Mouse (Mus musculus): ENCODE data around the gene Kpna7. TPM values are rescaled to one million over a fixed set of nuclear protein-coding genes. Genes with fewer than 3 reads are reported as not detected.
"Not testable (repeated sequence)": the region's sequence is repeated elsewhere in the genome, so short reads cannot be mapped to it uniquely, and the experiment has no call there.

Gene Kpna7
- polyA plus RNA-seq, 1 experiment = not detected

- TF ChIP-seq CTCF (IDR thresholded peaks at IDR 0.05; ENCODE audit: borderline replicate concordance, insufficient read depth, low read length) (no peak), POLR2A (IDR thresholded peaks at IDR 0.05; ENCODE audit: low read depth, low read length) (no peak)
- no peaks in the 10 kb centered on the region for H3K4me1 ChIP-seq (ENCODE audit: control insufficient read depth, insufficient read depth, low read length)
- H3K27ac ChIP-seq (ENCODE audit: insufficient read depth, low read length) = no peak overlapping the region
- no peak overlapping the region for H3K4me3 ChIP-seq (ENCODE audit: insufficient read depth, low read length)
Measured at GRCm38 (mm10) chr5:145081866-145082613, 1.8 kb downstream of the Kpna7 start.

DNA sequence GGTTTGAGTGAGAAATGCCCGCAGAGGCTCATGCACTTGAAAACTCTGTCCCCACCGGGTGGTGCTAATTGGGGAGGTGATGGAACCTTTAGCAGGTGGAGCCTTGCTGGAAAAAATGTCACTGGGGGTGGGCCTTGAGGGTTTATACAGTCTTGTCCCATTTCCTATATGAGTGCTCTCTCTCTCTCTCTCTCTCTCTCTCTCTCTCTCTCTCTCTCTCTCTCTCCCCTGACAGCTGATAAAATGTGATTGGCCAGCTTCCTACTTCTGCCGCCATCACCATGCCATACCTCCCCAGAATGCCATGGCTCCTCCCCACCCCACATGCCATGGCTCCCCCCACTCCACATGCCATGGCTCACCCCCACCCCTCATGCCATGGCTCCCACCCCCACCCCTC, 8.7 kb downstream of the Kpna7 start:
- no peak overlapping the region for H3K4me3 ChIP-seq (ENCODE audit: insufficient read depth, low read length)
- H3K4me1 ChIP-seq (ENCODE audit: control insufficient read depth, insufficient read depth, low read length) = no peaks in the 10 kb centered on the region
- TF ChIP-seq CTCF (IDR thresholded peaks at IDR 0.05; ENCODE audit: borderline replicate concordance, insufficient read depth, low read length) (no peak), POLR2A (IDR thresholded peaks at IDR 0.05; ENCODE audit: low read depth, low read length) (no peak)
- H3K27ac ChIP-seq (ENCODE audit: insufficient read depth, low read length) = no peak overlapping the region

- no peaks in the 10 kb centered on the region for H3K4me1 ChIP-seq (ENCODE audit: control insufficient read depth, insufficient read depth, low read length)
- TF ChIP-seq POLR2A (IDR thresholded peaks at IDR 0.05; ENCODE audit: low read depth, low read length) (no peak), CTCF (IDR thresholded peaks at IDR 0.05; ENCODE audit: borderline replicate concordance, insufficient read depth, low read length) (no peak)
- no peak overlapping the region for H3K4me3 ChIP-seq (ENCODE audit: insufficient read depth, low read length)
Measured at GRCm38 (mm10) chr5:145071342-145071741, 12.5 kb downstream of the Kpna7 start.

DNA sequence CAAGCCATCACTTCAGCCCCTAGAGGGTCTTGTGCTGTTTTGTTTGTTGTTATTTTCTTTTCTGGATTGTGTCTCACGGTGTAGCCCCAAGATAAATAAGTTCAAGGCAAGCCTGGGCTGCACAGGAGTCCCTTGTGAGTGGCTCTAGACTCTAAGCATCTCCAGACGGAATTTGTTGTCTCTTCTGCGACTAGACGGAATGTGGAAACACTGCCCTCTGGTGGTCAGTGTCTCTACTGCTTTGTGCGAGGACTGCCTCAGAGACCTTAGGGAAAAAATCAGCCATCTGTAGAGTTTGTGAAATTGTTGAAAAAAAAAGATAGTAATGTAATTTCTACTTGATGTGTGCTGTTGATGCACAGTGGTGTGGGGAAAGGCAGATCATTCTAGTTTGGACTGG, 14.1 kb downstream of the Kpna7 start:
- H3K4me3 ChIP-seq (ENCODE audit: insufficient read depth, low read length) = no peak overlapping the region
- H3K27ac ChIP-seq (ENCODE audit: insufficient read depth, low read length) = no peak overlapping the region
- TF ChIP-seq POLR2A (IDR thresholded peaks at IDR 0.05; ENCODE audit: low read depth, low read length) (no peak), CTCF (IDR thresholded peaks at IDR 0.05; ENCODE audit: borderline replicate concordance, insufficient read depth, low read length) (peak; percentile 73; the same call in 1 of the 2 replicates)
- no peaks in the 10 kb centered on the region for H3K4me1 ChIP-seq (ENCODE audit: control insufficient read depth, insufficient read depth, low read length)

More at GRCm38 (mm10) chr5:145071342-145071741, 12.5 kb downstream of the Kpna7 start:
- H3K27ac ChIP-seq (ENCODE audit: insufficient read depth, low read length) = no peak overlapping the region

- H3K27ac ChIP-seq (ENCODE audit: insufficient read depth, low read length) = no peak overlapping the region
- H3K4me3 ChIP-seq (ENCODE audit: insufficient read depth, low read length) = no peak overlapping the region
- no peaks in the 10 kb centered on the region for H3K4me1 ChIP-seq (ENCODE audit: control insufficient read depth, insufficient read depth, low read length)
- TF ChIP-seq POLR2A (IDR thresholded peaks at IDR 0.05; ENCODE audit: low read depth, low read length) (no peak), CTCF (IDR thresholded peaks at IDR 0.05; ENCODE audit: borderline replicate concordance, insufficient read depth, low read length) (no peak)
Measured at GRCm38 (mm10) chr5:145068863-145069262, 15.0 kb downstream of the Kpna7 start.

DNA sequence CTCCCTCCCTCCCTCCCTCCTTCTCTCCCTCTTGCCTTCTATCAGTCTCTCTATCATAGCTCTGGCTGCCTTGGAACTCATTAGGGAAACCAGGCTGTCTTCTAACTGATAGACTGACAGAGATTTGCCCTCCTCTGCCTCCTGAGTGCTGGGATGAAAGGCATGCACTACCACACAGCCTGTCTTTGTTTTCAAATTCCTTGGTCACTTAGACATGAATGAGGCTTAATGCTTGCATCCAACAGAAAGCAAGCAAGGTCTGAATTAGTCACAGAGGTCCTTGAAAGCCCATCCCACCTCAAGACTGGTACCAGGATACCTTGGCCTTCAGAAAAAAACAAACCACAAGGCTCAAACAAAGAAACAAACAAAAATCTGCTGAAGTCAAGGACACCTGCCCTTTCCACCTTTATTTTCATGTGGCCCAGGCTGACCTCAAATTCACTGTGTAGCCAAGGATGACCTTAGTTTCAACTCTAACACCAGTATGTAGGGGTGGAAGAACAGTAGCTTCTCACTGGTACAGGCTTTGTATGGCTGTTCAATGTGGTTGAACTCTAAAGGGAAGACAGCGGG, 19.0 kb downstream of the Kpna7 start:
- Histone ChIP-seq H3K27ac (ENCODE audit: insufficient read depth, low read length) (no peak overlapping the region), H3K4me3 (ENCODE audit: insufficient read depth, low read length) (no peak overlapping the region), H3K4me1 (ENCODE audit: control insufficient read depth, insufficient read depth, low read length) (no peaks in the 10 kb centered on the region)
- TF ChIP-seq CTCF (IDR thresholded peaks at IDR 0.05; ENCODE audit: borderline replicate concordance, insufficient read depth, low read length) (no peak), POLR2A (IDR thresholded peaks at IDR 0.05; ENCODE audit: low read depth, low read length) (no peak)

DNA sequence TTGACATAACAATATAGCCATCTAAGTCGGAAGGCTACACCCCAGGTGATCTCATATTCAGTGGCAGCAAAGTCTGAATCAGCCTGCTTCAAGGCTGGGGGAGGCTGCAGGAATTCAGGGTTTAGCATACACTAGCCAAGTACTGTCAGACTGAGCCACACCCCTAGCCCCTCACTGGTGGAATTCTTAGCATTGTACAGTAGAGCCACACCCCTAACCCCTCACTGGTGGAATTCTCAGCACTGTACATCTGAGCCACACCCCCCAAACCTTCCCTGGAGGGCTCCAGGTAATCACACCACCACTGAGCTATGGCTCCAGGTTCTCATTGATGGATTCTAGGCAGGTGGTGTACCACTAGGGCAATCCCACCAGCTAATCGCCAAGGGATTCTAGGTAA, 24.3 kb downstream of the Kpna7 start:
- Histone ChIP-seq H3K4me1 (ENCODE audit: control insufficient read depth, insufficient read depth, low read length) (no peaks in the 10 kb centered on the region), H3K4me3 (ENCODE audit: insufficient read depth, low read length) (no peak overlapping the region), H3K27ac (ENCODE audit: insufficient read depth, low read length) (no peak overlapping the region)
- TF ChIP-seq POLR2A (IDR thresholded peaks at IDR 0.05; ENCODE audit: low read depth, low read length) (no peak), CTCF (IDR thresholded peaks at IDR 0.05; ENCODE audit: borderline replicate concordance, insufficient read depth, low read length) (no peak)

- H3K27ac ChIP-seq (ENCODE audit: insufficient read depth, low read length) = no peak overlapping the region
- no peak for TF ChIP-seq CTCF (IDR thresholded peaks at IDR 0.05; ENCODE audit: borderline replicate concordance, insufficient read depth, low read length)
- no peak for TF ChIP-seq POLR2A (IDR thresholded peaks at IDR 0.05; ENCODE audit: low read depth, low read length)
- H3K4me1 ChIP-seq (ENCODE audit: control insufficient read depth, insufficient read depth, low read length) = no peaks in the 10 kb centered on the region
- H3K4me3 ChIP-seq (ENCODE audit: insufficient read depth, low read length) = no peak overlapping the region
Measured at GRCm38 (mm10) chr5:145058722-145059121, 25.1 kb downstream of the Kpna7 start.

GRCm38 (mm10) chr5:145057907-145058306, 25.9 kb downstream of the Kpna7 start:
- H3K4me3 ChIP-seq (ENCODE audit: insufficient read depth, low read length) = no peak overlapping the region
- no peaks in the 10 kb centered on the region for H3K4me1 ChIP-seq (ENCODE audit: control insufficient read depth, insufficient read depth, low read length)
- no peak overlapping the region for H3K27ac ChIP-seq (ENCODE audit: insufficient read depth, low read length)
- TF ChIP-seq CTCF (IDR thresholded peaks at IDR 0.05; ENCODE audit: borderline replicate concordance, insufficient read depth, low read length) (no peak), POLR2A (IDR thresholded peaks at IDR 0.05; ENCODE audit: low read depth, low read length) (no peak)

DNA sequence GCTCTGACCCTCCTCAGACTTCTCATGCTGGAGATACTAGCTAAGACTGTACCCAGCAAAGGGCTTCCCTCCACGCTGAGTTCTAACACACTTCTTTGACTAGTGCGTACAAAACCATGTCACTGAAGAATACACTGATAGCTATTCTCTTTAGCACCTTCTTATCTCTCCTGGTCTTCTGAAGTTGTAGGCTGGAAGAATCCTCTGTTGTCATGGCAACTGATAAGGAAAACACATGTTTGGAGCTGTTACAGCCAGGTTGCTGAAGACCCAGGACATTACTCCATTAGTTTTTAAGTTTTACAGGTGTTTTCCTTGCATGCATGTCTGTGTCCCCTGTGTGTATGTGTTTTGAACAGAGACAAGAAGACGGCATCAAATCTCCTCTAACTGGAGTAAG, 29.6 kb downstream of the Kpna7 start:
- not testable (repeated sequence) for H3K27ac ChIP-seq (ENCODE audit: insufficient read depth, low read length); H3K4me1 ChIP-seq (ENCODE audit: control insufficient read depth, insufficient read depth, low read length); H3K4me3 ChIP-seq (ENCODE audit: insufficient read depth, low read length)

DNA sequence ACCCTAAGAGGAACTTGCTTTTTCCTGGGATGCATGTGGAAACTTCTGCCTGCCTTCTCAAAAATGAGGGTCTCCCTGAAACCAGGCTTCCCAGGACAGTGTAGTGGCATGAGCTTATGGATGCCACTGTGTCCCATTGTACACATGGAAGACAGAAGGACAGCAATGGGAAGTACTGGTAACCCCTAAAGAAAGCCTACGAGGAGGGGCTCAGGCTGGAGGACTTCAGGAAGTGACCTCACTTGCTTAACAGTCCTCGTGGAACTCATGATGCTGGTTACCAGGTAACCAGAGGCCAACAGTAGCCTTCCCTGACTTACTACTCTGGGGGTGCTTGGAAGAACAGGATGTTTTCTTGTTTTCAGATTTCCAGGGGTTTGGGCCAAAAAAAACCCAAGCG, 41.1 kb downstream of the Kpna7 start, which contains the start of gene 1700018F24Rik:
Gene 1700018F24Rik, plus strand, starts transcription at position 301 of the 400 bp plus-strand sequence.
- H3K4me3 ChIP-seq (ENCODE audit: insufficient read depth, low read length); H3K4me1 ChIP-seq (ENCODE audit: control insufficient read depth, insufficient read depth, low read length); H3K27ac ChIP-seq (ENCODE audit: insufficient read depth, low read length): not testable (repeated sequence)

All from embryonic fibroblast, embryonic 13.5 days (primary cell).